Mouse (Mus musculus) spleen, adult 2 months (tissue): ENCODE results near the gene Nfatc4. TPM values are rescaled to one million over a fixed set of nuclear protein-coding genes. Genes with fewer than 3 reads are reported as not detected.

Experiments
- DNase-seq, 2 experiments: peaks; one replicate each; pipeline versions ENCODE4 v3.0.0 to v3.0.0-alpha.2; 2012 to 2021; ENCODE audit warnings: low spot score in 2 of 2, low read depth in 1 of 2
- H3K27ac ChIP-seq: fragments of 200-500 bp; 2 replicates; pipeline ENCODE4 v1.5.1; 2012; ENCODE audit warnings: low read length, inconsistent platforms; ENCODE audit not compliant: insufficient read depth
- H3K27me3 ChIP-seq: fragments of 200-500 bp; 2 replicates; pipeline ENCODE4 v1.6.1; 2012; ENCODE audit warnings: mild to moderate bottlenecking, moderate library complexity, low read length, inconsistent platforms; ENCODE audit not compliant: control insufficient read depth, insufficient read depth
- H3K36me3 ChIP-seq: fragments of 200-500 bp; 2 replicates; pipeline ENCODE4 v1.6.1; 2012; ENCODE audit warnings: mild to moderate bottlenecking, low read length, inconsistent platforms; ENCODE audit not compliant: control insufficient read depth, insufficient read depth
- H3K4me1 ChIP-seq: fragments of 200-500 bp; 2 replicates; pipeline ENCODE4 v1.6.1; 2011; ENCODE audit warnings: inconsistent platforms; ENCODE audit not compliant: control insufficient read depth, insufficient read depth, insufficient read length
- H3K4me3 ChIP-seq: fragments of 200-500 bp; 2 replicates; pipeline ENCODE4 v1.5.1; 2011; ENCODE audit warnings: mild to moderate bottlenecking, inconsistent platforms; ENCODE audit not compliant: insufficient read depth, insufficient read length; ENCODE audit errors: extremely low read depth
- CTCF ChIP-seq: fragments of 200-500 bp; IDR thresholded peaks from 2 replicates; pipeline ENCODE4 v1.5.1; 2011; ENCODE audit warnings: mild to moderate bottlenecking, inconsistent platforms; ENCODE audit not compliant: insufficient read depth, insufficient read length, insufficient replicate concordance; ENCODE audit errors: extremely low read depth
- POLR2A ChIP-seq: fragments of 200-500 bp; IDR thresholded peaks from 2 replicates; pipeline ENCODE4 v1.6.1; 2011; ENCODE audit warnings: low read depth, low read length, inconsistent platforms
- WGBS: fragments of 180-500 bp; shearing (Covaris S2); methylation state at CpG from one replicate; pipeline ENCODE4 v1.1.7; 2018; 5-methylcytosine and 5-hydroxymethylcytosine counted together
- polyA plus RNA-seq: library from polyadenylated mRNA; depleted of rRNA; stranded (reverse); fragments of >200 nt; gene quantifications from 2 replicates; pipeline ENCODE4 v1.2.3, GENCODE M21; 2012

Gene Nfatc4
- polyA plus RNA-seq, 1 experiment = 4.6 TPM

DNA sequence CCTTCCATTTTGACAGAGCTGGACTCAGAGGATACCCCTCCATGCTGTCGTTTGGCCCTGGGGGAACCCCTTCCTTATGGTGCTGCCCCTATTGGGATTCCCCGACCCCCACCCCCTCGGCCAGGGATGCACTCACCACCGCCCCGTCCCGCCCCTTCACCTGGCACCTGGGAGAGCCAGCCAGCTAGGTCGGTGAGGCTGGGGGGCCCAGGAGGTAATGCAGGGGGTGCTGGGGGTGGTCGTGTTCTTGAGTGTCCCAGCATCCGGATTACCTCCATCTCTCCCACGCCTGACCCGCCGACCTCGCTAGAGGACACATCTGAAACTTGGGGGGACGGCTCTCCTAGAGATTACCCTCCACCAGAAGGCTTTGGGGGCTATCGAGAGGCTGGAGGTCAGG, 3.2 kb downstream of the Nfatc4 start:
- TF ChIP-seq POLR2A (no peak), CTCF (no peak)
- no peak overlapping the region for H3K27ac ChIP-seq
- H3K4me3 ChIP-seq = no peak overlapping the region
- H3K4me1 ChIP-seq = no peaks in the 10 kb centered on the region; the same call in 1 of the 2 replicates
- no peaks in the 10 kb centered on the region for H3K36me3 ChIP-seq
- no peak for DNase-seq
- 34% methylated on average over 15 of the region's 15 CpGs for WGBS
- H3K27me3 ChIP-seq = peaks cover 37% of the 10 kb centered on the region

DNA sequence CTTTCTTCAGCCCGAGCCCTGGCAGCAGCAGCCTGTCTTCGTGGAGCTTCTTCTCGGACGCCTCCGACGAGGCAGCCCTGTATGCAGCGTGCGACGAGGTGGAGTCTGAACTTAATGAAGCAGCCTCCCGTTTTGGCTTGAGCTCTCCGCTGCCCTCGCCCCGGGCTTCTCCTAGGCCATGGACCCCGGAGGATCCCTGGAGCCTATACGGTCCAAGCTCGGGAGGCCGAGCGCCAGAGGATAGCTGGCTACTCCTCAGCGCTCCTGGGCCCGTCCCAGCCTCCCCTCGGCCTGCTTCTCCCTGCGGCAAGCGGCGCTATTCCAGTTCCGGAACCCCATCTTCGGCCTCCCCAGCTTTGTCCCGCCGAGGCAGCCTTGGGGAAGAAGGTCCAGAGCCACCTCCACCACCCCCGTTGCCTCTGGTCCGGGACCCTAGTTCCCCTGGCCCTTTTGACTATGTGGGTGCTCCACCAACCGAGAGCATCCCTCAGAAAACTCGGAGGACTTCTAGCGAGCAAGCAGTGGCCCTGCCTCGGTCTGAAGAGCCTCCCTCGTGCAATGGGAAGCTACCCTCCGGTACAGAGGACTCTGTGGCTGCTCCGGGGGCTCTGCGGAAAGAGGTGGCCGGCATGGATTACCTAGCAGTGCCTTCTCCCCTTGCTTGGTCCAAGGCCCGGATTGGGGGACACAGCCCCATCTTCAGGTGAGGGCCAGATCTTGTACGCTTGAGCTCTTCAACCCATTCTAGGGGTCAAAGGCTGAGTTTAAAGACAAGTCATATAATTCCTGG, 3.8 kb downstream of the Nfatc4 start:
- Histone ChIP-seq H3K4me3 (no peak overlapping the region), H3K4me1 (no peaks in the 10 kb centered on the region; the same call in 1 of the 2 replicates), H3K27ac (no peak overlapping the region), H3K27me3 (peaks cover 37% of the 10 kb centered on the region), H3K36me3 (no peaks in the 10 kb centered on the region)
- DNase-seq = no peak
- 56% methylated on average over 41 of the region's 41 CpGs for WGBS
- no peak for TF ChIP-seq CTCF
- TF ChIP-seq POLR2A = no peak

DNA sequence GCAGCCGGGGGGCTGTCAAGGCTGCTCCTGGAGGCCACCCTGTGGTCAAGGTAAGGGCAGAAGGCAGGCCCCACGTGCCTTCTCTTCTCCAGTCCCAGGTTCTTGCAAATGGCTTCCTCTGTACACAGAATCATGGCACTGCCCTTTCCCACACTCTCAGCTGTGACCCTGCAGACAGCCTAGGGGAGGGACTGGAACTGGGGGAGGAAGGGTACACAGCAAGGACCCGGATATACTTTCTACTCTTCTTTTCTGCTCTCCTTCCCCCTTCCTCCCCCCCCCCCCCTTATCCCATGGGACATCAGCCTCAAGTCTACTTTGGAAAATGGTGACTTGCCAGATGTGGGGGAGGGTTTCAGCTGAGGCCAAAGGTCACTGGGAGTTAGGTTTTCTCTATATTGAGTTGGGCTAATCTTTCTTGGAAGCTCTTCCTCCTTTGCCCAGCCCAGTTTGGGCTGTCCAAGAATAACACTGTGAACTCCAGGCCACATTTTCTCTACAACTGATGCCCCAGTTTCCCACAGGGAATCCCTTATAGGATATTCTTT, 5.8 kb downstream of the Nfatc4 start:
- TF ChIP-seq CTCF (no peak), POLR2A (no peak)
- no peak for DNase-seq
- Histone ChIP-seq H3K36me3 (no peaks in the 10 kb centered on the region), H3K4me1 (no peaks in the 10 kb centered on the region; the same call in 1 of the 2 replicates), H3K27me3 (peaks cover 29% of the 10 kb centered on the region), H3K4me3 (no peak overlapping the region), H3K27ac (no peak overlapping the region)
- WGBS = 72% methylated on average over 3 of the region's 3 CpGs

DNA sequence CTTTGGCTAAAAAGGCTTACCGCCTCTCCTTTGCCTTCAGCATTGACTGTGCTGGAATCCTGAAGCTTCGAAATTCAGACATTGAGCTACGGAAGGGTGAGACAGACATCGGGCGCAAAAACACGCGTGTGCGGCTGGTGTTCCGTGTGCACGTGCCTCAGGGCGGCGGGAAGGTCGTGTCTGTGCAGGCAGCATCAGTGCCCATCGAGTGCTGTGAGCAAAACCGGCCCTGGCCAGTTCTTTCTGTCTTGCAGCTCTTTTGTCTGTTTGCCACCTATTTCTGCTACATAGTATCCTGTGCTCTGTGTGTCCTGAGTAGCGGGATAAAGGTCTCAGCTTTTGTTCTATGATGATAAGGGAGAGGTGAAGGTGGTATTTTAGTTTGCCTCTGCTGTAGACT, 6.9 kb downstream of the Nfatc4 start:
- no peak for DNase-seq
- 88% methylated on average over 16 of the region's 16 CpGs for WGBS
- no peaks in the 10 kb centered on the region; the same call in 1 of the 2 replicates for H3K4me1 ChIP-seq
- H3K36me3 ChIP-seq = no peaks in the 10 kb centered on the region
- no peak for TF ChIP-seq CTCF
- TF ChIP-seq POLR2A = no peak
- H3K27me3 ChIP-seq = peaks cover 18% of the 10 kb centered on the region
- H3K4me3 ChIP-seq = no peak overlapping the region
- no peak overlapping the region for H3K27ac ChIP-seq

DNA sequence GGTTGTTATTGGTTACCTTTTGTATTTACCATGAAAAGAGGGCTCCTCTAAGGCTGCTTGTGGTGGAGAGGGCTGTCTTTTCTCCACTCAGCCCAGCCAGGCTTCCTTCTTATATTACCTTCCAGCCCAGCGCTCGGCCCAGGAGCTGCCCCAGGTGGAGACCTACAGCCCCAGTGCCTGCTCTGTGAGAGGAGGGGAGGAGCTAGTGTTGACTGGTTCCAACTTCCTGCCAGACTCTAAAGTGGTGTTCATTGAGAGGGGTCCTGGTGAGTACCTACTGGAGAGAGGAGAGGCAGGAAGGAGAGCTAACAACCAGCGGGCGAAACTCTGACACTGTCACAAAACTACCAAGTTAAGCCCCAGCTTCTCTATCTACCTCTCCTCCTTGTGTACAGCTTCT, 7.4 kb downstream of the Nfatc4 start:
- WGBS = 62% methylated on average over 4 of the region's 4 CpGs
- Histone ChIP-seq H3K27me3 (peaks cover 14% of the 10 kb centered on the region), H3K4me1 (no peaks in the 10 kb centered on the region; the same call in 1 of the 2 replicates), H3K4me3 (no peak overlapping the region), H3K36me3 (no peaks in the 10 kb centered on the region), H3K27ac (no peak overlapping the region)
- TF ChIP-seq CTCF = no peak
- no peak for TF ChIP-seq POLR2A
- DNase-seq = no peak

DNA sequence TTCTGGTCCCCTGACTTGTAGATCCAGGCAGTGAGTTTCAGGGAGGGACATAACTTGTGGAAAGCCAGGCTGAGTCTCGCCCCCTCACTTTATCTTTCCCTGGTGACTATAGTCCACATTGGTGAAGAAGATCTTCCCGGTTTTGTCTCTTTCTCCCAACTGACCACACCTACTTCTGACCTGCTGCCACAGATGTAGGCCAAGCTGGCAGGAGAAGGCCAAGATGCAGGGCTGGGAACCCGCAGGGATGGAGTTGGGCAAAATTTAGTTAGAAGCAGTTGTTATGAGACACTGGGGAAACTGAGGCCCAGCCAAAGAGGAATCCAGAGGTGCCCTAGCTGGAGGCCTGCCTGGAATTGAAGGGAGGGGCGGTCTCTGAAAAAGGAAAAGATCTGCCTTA, 10.2 kb downstream of the Nfatc4 start:
- no peak overlapping the region for H3K27ac ChIP-seq
- WGBS = 83% methylated on average over 4 of the region's 4 CpGs
- H3K36me3 ChIP-seq = no peaks in the 10 kb centered on the region
- no peak for DNase-seq
- H3K4me3 ChIP-seq = no peak overlapping the region
- TF ChIP-seq CTCF (no peak), POLR2A (no peak)
- no peaks in the 10 kb centered on the region; the same call in 1 of the 2 replicates for H3K27me3 ChIP-seq
- no peaks in the 10 kb centered on the region for H3K4me1 ChIP-seq
